Mouse (Mus musculus) C2C12 (cell line): ENCODE results near the gene Unc5cl. TPM values are rescaled to one million over a fixed set of nuclear protein-coding genes. Genes with fewer than 3 reads are reported as not detected.

Source experiments
- H3K27me3 ChIP-seq: one replicate; pipeline ENCODE4 v1.6.1; 2011; ENCODE audit not compliant: control insufficient read depth, insufficient read depth, insufficient read length
- H3K36me3 ChIP-seq: one replicate; pipeline ENCODE4 v1.6.1; 2011; ENCODE audit not compliant: control insufficient read depth, insufficient read depth
- H3K4me3 ChIP-seq: one replicate; pipeline ENCODE4 v1.5.1; 2011; ENCODE audit warnings: mild to moderate bottlenecking, control low read depth; ENCODE audit not compliant: poor library complexity, insufficient read depth, severe bottlenecking
- H3K79me2 ChIP-seq: one replicate; pipeline ENCODE4 v1.6.1; 2011; ENCODE audit not compliant: control insufficient read depth, insufficient read depth
- H3K79me3 ChIP-seq: one replicate; pipeline ENCODE4 v1.6.1; 2011; ENCODE audit warnings: low read depth, control low read depth
- H3ac ChIP-seq: one replicate; pipeline ENCODE3; 2011; ENCODE audit warnings: low read depth; ENCODE audit not compliant: control insufficient read depth, insufficient read length
- CEBPB ChIP-seq: IDR thresholded peaks from one replicate; pipeline ENCODE4 v1.6.1; 2011; ENCODE audit warnings: low read depth, mild to moderate bottlenecking, control low read depth, moderate library complexity
- CTCF ChIP-seq: IDR thresholded peaks from one replicate; pipeline ENCODE4 v1.5.1; 2011; ENCODE audit not compliant: control insufficient read depth, insufficient read depth, insufficient read length
- FOSL1 ChIP-seq: IDR thresholded peaks from one replicate; pipeline ENCODE4 v1.8.0; 2011; ENCODE audit warnings: mild to moderate bottlenecking, low read length; ENCODE audit not compliant: poor library complexity, insufficient read depth, severe bottlenecking
- MAX ChIP-seq: IDR thresholded peaks from one replicate; pipeline ENCODE4 v1.6.1; 2011; ENCODE audit warnings: mild to moderate bottlenecking, control low read depth
- MYOD1 ChIP-seq: IDR thresholded peaks from one replicate; pipeline ENCODE4 v1.6.1; 2011; ENCODE audit warnings: low read depth; ENCODE audit not compliant: control insufficient read depth, insufficient read length
- MYOG ChIP-seq: IDR thresholded peaks from one replicate; pipeline ENCODE4 v1.6.1; 2011; ENCODE audit not compliant: control insufficient read depth, insufficient read length; ENCODE audit errors: extremely low read depth
- USF1 ChIP-seq: IDR thresholded peaks from one replicate; pipeline ENCODE4 v1.6.1; 2011; ENCODE audit warnings: low read depth, mild to moderate bottlenecking, control low read depth, moderate library complexity
- polyA plus RNA-seq: library from polyadenylated mRNA; unstranded; fragments of >200 nt; fragmentation: generic; extraction: Trizol; gene quantifications from one replicate; pipeline ENCODE4 v1.2.1, GENCODE M21; 2012; ENCODE audit warnings: missing spikeins

The Unc5cl gene
- polyA plus RNA-seq, 1 experiment: not detected

DNA sequence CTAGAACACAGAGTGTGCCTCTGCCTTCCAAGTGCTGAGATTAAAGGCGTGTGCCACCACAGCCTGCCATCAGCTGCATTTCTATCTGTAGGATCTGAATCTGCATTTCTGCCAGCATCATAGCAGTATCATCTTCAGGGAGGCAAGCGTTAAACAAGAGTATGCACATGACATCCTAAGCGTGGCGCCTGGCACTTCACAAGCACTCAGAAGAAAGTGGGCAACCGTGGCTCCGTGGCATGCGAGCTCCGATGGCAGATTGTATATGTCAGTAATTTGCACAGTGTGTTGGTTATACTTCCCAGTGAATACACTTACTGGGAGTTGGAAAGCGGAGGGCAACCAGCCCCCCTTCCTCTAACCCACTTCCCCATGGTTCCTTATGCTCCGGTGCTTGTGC lies 25.3 kb downstream of the Unc5cl start:
- Histone ChIP-seq H3K36me3 (no peaks in the 10 kb centered on the region), H3K27me3 (no peaks in the 10 kb centered on the region), H3K4me3 (no peak overlapping the region), H3K79me3 (no peaks in the 10 kb centered on the region), H3K79me2 (no peaks in the 10 kb centered on the region), H3ac (no peak overlapping the region)
- TF ChIP-seq CEBPB: no peak
- no peak for TF ChIP-seq USF1
- TF ChIP-seq FOSL1: no peak
- TF ChIP-seq CTCF: no peak
- TF ChIP-seq MAX: no peak
- TF ChIP-seq MYOD1: no peak
- TF ChIP-seq MYOG: no peak

DNA sequence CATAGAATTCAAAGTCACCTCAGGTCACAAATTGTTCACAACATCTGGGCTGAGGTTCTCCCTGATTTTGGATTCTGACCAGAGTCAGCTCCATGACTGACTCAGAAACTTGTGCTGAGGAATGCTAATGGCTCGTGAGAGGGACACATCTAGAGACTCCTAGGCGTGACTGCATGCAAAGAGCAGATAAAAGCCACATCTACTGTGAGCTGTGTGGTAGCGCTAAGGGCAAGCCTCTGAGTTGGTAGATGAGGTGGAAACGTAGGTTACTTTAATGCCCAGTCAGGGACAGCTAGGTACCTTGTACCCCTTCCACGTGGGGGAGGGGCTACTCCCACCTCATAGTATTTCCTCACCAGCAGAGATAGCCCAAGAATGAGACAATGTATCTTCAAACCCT lies 29.1 kb downstream of the Unc5cl start:
- H3K79me3 ChIP-seq: no peaks in the 10 kb centered on the region
- no peaks in the 10 kb centered on the region for H3K79me2 ChIP-seq
- no peaks in the 10 kb centered on the region for H3K27me3 ChIP-seq
- H3K4me3 ChIP-seq: no peak overlapping the region
- TF ChIP-seq CEBPB: no peak
- TF ChIP-seq CTCF: no peak
- TF ChIP-seq MYOG: no peak
- TF ChIP-seq FOSL1: no peak
- TF ChIP-seq MAX: no peak
- TF ChIP-seq MYOD1: no peak
- no peak for TF ChIP-seq USF1
- H3K36me3 ChIP-seq: no peaks in the 10 kb centered on the region
- no peak overlapping the region for H3ac ChIP-seq

DNA sequence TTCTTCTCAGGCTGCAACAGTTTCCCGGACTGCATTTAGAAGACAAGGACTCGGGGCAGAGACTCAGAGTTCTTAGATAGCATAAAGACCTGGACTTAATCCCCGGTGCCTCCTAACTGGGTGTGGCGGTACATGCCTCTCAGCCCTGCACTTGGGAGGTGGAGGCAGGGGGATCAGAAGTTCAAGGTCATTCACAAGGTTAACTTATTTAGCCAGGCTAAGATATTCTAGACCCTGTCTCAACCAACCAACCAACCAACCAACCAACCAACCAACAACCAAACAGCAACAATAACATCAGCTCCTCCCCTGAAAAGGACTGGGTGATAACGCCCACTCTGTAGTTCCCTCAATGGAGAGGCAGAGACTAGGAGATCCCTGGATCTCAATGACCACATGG lies 29.5 kb downstream of the Unc5cl start:
- TF ChIP-seq CEBPB (no peak), MYOG (no peak), MAX (no peak), FOSL1 (no peak), MYOD1 (no peak), CTCF (no peak), USF1 (no peak)
- Histone ChIP-seq H3K36me3 (no peaks in the 10 kb centered on the region), H3K79me2 (no peaks in the 10 kb centered on the region), H3K27me3 (no peaks in the 10 kb centered on the region), H3K79me3 (no peaks in the 10 kb centered on the region), H3K4me3 (no peak overlapping the region), H3ac (no peak overlapping the region)

DNA sequence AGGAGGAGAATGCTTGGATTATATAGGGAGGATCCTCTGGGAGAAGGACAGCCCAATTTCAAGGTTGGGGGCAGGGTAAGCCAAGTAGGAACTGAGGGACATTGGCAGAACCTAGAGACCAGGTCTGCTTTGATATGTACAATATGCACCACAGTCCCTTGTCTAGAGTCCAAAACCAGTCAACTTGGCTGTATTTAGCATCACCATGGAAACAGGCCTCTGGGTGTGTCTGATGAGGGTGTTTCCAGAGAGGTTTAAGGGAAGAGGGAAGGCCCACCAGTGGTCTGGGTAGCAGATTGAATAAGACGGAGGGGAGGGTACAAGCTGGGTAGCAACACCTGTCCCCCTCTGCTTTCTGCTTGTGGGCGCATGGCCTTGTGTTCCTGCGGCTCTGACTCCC lies 34.8 kb downstream of the Unc5cl start:
- no peak for TF ChIP-seq CTCF
- no peak for TF ChIP-seq FOSL1
- TF ChIP-seq MYOD1: no peak
- TF ChIP-seq MYOG: no peak
- TF ChIP-seq MAX: no peak
- TF ChIP-seq USF1: no peak
- TF ChIP-seq CEBPB: no peak
- H3K79me3 ChIP-seq: no peaks in the 10 kb centered on the region
- no peaks in the 10 kb centered on the region for H3K79me2 ChIP-seq
- H3K4me3 ChIP-seq: no peak overlapping the region
- no peaks in the 10 kb centered on the region for H3K27me3 ChIP-seq
- H3ac ChIP-seq: no peak overlapping the region
- no peaks in the 10 kb centered on the region for H3K36me3 ChIP-seq

DNA sequence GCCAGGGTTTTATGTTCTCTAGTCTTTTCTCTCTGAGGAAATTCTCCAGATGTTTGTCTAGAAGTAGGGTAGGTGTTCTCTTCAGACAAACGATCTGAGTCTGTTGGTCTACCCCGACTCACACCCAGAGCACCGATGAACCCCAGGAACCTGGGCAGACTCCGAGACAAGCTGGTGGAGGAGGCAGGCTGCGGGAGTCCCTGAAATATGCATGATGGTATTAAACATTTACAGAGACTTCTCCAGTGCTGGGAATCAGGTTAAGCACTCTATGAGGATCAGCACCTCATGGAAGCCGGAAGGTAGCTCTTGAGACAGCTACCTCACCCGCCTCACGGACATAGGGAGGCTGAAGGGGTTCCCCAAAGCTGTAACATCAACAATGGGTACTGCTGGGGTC lies 37.9 kb downstream of the Unc5cl start:
- TF ChIP-seq USF1 (no peak), CTCF (no peak), MAX (no peak), FOSL1 (no peak), MYOD1 (no peak), MYOG (no peak), CEBPB (no peak)
- Histone ChIP-seq H3K36me3 (no peaks in the 10 kb centered on the region), H3K79me3 (no peaks in the 10 kb centered on the region), H3ac (no peak overlapping the region), H3K4me3 (no peak overlapping the region), H3K27me3 (no peaks in the 10 kb centered on the region), H3K79me2 (no peaks in the 10 kb centered on the region)

DNA sequence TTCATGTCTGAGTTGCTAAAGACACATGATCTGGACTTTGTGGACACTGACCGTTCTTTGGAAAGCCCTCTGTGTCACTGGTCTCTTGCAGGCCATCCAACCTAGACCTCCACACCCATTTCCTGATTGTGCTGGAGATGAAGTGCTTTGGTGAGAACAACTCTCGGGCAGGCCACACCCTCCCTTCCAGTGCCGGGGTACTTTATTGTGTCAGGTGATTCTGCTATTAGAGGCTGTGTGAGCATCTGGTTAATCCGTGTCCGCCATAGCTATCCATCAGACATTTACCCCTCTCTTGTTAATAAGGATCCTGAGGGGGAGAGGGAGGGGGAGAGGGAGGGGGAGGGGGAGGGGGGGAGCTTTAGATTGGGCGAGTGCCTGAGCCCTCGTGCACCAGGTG lies 38.9 kb downstream of the Unc5cl start:
- TF ChIP-seq MYOG (no peak), USF1 (no peak), CEBPB (no peak), CTCF (no peak), FOSL1 (no peak), MAX (no peak), MYOD1 (no peak)
- no peaks in the 10 kb centered on the region for H3K27me3 ChIP-seq
- no peaks in the 10 kb centered on the region for H3K79me2 ChIP-seq
- H3K79me3 ChIP-seq: no peaks in the 10 kb centered on the region
- no peak overlapping the region for H3ac ChIP-seq
- H3K4me3 ChIP-seq: no peak overlapping the region
- H3K36me3 ChIP-seq: no peaks in the 10 kb centered on the region
